Comparison of ENCODE assay signal across 18 mouse cellular contexts in genomic region chr11:67002911-67003310, GRCm38 (mm10). TPM values are rescaled to one million over a fixed set of nuclear protein-coding genes. Genes with fewer than 3 reads are reported as not detected.
"Had no signal": no experiment of that assay in that cellular context is flagged by ENCODE, and none has a peak within 500 bp of the region (broad histone marks: within the 10 kb centered on the region; RNA-seq: fewer than 3 reads in every experiment).

No protein-coding gene starts in this region.

- H3K36me3 ChIP-seq: kidney, embryonic 15.5 days; limb, embryonic 12.5 days; liver, embryonic 13.5 days; lung, embryonic 15.5 days had no signal

- H3K9ac ChIP-seq: kidney, embryonic 15.5 days; limb, embryonic 12.5 days; liver, embryonic 13.5 days; liver, postnatal 0 days; lung, embryonic 15.5 days had no signal

- H3K27ac ChIP-seq: kidney, embryonic 15.5 days; limb, embryonic 12.5 days; liver, embryonic 13.5 days; lung, embryonic 15.5 days; macrophage; stomach, postnatal 0 days had no signal

- H3K4me1 ChIP-seq: limb, embryonic 12.5 days; liver, embryonic 13.5 days had no signal

- H3K27me3 ChIP-seq: kidney, embryonic 15.5 days; limb, embryonic 12.5 days; liver, embryonic 13.5 days; lung, embryonic 15.5 days had no signal

- H3K4me2 ChIP-seq: kidney, embryonic 15.5 days; limb, embryonic 12.5 days; liver, embryonic 13.5 days; lung, embryonic 15.5 days; midbrain, embryonic 11.5 days had no signal

- H3K4me3 ChIP-seq: kidney, embryonic 15.5 days; limb, embryonic 12.5 days; liver, embryonic 13.5 days; lung, embryonic 15.5 days; megakaryocyte, embryonic 14.5 days had no signal

- ATAC-seq: liver, postnatal 0 days; midbrain, embryonic 16.5 days had no signal

- DNase-seq: kidney, postnatal 25 days; liver; liver, embryonic 13.5 days; liver, postnatal 0 days; lung, postnatal 14 days; thymus, postnatal 4 days had no signal

- H3K9me3 ChIP-seq: kidney, embryonic 15.5 days; limb, embryonic 12.5 days; liver, embryonic 13.5 days; lung, embryonic 15.5 days; megakaryocyte, embryonic 14.5 days had no signal

RNA-seq across cellular contexts. Expression of gene Tmem238l, which starts 46.5 kb away (rescaled TPM):
- total RNA-seq: layer of hippocampus, postnatal 25 days; left cerebral cortex, adult 8-10 months; left cerebral cortex, postnatal 25 days had no signal
- polyA plus RNA-seq: kidney, embryonic 15.5 days; limb, embryonic 12.5 days; liver, embryonic 13.5 days; liver, postnatal 0 days; lung, embryonic 15.5 days; macrophage; midbrain, embryonic 11.5 days; midbrain, embryonic 16.5 days; neural tube, embryonic 14.5 days had no signal
